Mouse (Mus musculus): ENCODE measurements around the gene Hoxb7.

Hoxb7 gene

DNA sequence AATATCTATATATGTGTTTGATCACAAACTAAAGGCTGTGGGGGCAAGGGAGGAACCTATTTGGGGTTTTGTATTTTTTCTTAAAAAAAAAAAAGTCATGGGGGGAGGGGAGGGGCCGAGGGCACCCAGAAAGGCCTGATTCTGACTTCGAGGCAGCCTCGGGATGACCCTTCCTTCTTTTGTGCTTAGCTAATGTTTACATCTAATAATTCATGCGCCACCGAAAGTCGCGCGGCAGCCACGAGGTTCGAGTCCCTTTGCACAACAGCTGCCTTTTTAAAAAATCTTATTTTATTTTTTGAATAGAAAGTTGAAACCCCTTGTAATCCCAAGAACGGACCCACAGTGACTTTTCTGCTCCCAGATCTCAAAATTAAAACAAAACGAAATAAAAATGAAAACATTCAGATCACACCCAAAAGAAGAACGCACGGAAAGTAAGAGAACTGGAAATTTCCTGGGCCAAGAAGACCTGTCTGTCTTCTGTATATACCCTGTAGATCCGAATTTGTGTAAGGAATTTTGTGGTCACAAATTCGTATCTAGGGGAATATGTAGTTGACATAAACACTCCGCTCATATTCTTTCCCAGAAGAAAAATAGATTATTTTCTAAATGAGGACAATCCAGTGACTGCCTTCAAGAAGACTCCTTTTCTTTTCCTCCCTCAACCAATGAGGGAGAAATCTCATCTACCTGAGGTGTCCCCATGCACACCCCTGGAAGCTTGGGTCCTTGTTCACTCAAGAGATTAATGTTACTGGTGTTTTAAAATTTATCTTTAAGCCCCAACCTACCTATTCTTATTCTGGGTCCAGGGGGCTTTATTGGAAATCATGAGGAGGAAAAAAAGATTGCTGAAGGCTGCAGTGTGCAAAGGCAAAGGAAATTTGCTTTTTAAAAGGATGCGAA is 30.5 kb downstream of the Hoxb7 start:
- DNase-seq (ENCODE audit: low spot score): no peak

DNA sequence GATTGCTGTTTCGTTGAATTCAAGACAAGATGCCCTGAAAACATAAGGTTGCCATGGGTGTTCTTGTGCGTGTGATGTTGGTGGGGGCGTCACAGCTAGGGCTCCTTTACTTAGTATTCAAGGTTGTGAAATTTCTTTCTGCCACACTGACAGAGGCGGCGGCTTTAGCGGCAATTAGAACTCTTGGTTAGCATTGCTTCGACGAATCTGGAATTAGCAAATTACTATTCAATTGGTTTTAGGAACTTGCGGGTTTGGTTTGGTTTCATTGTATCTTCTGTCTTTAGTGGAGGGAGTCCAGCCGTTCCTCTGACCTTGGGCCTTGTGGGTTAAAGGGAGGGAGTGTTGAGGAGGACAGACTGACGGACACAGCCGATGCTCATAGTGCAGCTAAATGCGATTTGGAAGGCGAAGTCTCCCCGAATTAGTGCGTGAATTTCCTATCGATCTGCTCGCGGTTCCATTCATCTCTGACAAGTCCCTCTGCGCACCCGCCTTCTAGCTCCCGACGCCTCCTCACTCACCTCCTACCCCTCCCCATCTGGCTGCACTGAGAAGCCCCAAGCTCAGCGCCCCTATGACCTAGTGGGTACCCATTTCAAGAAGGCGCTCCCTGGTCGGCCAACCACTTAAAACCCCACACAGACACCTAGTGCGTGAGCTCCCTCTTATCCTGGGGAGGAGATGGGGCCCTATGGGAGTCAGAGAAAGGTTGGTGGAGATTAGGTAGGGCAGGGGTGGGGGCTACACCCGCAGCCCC is 31.4 kb downstream of the Hoxb7 start, which contains the start of gene Hoxb4:
Hoxb4 (plus strand) TSS at position 660 of the 760 bp plus-strand sequence.
- no peak for DNase-seq (ENCODE audit: low spot score)

GRCm38 (mm10) chr11:96318368-96319070 is 32.1 kb downstream of the Hoxb7 start:
- peak; percentile 84 for DNase-seq (ENCODE audit: low spot score)

- peak; percentile 74 for DNase-seq (ENCODE audit: low spot score)
These were observed 32.9 kb downstream of the Hoxb7 start for GRCm38 (mm10) chr11:96319071-96319902.

GRCm38 (mm10) chr11:96319910-96320309 is 33.5 kb downstream of the Hoxb7 start:
- DNase-seq (ENCODE audit: low spot score): no peak

- no peak for DNase-seq (ENCODE audit: low spot score)
These were observed 34.3 kb downstream of the Hoxb7 start for GRCm38 (mm10) chr11:96320688-96321087.

DNA sequence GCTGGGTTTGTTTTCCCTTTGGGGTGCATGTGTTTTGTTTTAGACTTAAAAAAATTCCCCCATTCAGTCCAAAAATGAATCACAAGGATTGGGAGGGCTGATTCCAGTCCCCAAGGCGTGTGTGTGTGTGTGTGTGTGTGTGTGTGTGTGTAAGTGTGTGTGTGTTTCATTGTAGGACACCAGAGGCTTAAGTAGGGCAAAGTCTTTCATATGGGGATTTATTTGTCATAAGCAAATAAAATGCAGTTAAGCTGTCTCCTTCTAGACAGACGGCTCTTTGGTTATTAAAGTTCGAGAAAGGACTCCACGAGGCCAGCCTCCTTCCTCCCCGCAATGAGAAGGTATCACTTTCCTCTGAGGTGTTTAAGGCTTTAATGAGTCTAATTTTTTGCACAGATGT is 35.4 kb downstream of the Hoxb7 start:
- DNase-seq (ENCODE audit: low spot score): no peak

DNA sequence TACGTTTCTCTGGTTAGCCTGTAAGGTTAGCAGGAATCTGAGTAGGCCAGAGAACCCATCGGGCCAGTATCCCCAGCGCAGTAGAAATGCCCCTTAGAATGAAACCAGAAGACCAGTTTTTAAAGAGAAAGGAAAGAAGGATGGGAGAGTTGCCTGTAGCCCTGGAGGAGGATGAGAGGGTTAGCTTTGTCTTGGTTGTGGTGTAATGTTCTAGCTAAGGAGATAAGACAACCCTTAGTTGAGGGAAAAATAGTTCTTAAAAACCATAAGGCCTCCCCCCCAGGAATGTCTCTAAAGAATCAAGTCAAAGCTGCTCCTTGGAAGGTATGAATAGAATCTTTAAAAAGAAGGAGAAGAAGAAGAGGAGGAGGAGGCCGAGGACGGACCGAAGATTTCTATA is 36.3 kb downstream of the Hoxb7 start:
- DNase-seq (ENCODE audit: low spot score): no peak

DNA sequence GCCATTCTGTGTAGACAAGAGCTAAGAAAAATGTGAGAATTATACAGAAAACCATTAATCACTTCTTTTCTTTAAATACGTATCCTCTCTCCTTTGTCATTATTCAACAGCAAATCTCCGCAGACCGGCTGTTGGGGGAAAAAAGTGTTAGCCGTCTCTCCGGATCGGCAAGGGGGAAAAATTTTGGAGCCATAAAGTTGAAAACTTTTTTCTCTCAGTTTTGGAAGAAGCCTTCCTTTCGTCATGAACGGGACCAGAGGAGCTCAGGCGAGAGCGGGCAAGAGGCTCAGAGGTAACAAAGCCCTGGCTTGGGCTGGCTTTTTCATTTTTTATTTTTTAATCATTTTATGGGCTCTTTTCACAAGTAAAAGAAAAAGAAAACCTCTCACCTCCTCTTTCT is 36.7 kb downstream of the Hoxb7 start, which contains the start of gene Hoxb3:
Hoxb3 (plus strand) TSS at position 173 of the 400 bp plus-strand sequence.
- DNase-seq (ENCODE audit: low spot score): no peak

DNA sequence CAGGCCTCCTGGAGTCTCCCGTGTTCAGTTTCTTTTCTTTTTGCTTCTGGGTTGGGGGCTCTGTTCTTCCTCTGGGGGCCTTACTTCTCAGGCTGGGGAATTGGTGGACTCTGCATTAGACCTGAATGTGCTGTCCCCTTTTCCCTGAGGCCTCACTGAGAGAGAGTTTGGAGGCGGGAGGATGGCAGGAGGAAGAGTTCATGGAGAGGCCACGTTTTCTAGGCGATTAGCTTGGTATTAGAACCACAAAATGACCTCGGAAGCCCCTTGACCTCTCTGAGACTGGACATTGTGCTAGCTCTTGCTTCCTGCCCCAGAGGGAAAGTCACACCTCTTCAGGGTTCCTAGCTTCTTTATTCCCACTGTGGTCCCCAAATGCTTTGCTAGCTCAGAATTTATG is 37.7 kb downstream of the Hoxb7 start:
- no peak for DNase-seq (ENCODE audit: low spot score)

- no peak for DNase-seq (ENCODE audit: low spot score)
These were observed 38.5 kb downstream of the Hoxb7 start for GRCm38 (mm10) chr11:96324965-96325364.

DNA sequence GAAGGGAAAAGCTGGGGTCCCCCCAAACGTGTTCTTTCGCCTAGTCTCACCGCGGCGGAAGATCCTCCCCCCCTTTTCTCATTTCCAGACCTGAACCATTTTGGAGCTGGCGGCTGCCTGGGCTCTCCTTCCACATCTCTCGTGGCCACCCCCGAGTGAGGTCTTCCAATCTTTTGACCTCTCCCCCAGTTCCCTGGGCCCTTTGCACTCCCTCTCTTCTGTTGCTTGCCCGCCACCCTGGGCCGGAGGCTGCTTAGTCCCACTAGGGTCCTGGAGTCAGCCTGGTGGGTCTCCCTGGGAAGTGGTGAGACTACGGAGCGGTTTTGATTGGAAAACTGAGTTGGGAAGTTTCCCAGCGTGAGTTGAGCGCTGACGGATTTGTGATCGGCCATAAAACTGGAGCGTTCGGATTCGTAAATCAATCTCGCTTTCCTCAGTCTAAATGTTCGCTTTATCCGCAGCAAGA is 39.4 kb downstream of the Hoxb7 start:
- DNase-seq (ENCODE audit: low spot score): no peak

GRCm38 (mm10) chr11:96326705-96327104 is 40.3 kb downstream of the Hoxb7 start:
- DNase-seq (ENCODE audit: low spot score): no peak

GRCm38 (mm10) chr11:96327122-96327521 is 40.7 kb downstream of the Hoxb7 start:
- DNase-seq (ENCODE audit: low spot score): no peak

DNA sequence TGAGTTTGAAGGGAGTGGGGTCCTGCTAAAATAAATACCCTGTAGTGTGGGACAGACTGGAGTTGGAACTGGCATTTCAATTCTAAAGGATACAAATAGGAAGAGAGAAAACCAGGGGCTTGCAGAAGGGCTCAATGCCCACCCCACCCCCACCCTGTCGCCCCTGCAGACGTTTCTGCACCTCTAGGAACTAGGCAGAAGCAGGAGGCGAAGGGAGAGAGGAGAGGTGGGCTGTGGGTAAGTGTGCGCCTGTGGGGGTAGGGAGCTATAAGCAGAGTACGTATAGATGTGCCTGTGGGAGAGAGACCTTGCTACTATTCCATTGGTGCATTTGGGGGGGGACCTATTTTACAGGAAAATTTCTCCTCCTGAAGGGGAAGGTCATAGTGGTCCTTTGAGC is 41.3 kb downstream of the Hoxb7 start:
- DNase-seq (ENCODE audit: low spot score): no peak

DNA sequence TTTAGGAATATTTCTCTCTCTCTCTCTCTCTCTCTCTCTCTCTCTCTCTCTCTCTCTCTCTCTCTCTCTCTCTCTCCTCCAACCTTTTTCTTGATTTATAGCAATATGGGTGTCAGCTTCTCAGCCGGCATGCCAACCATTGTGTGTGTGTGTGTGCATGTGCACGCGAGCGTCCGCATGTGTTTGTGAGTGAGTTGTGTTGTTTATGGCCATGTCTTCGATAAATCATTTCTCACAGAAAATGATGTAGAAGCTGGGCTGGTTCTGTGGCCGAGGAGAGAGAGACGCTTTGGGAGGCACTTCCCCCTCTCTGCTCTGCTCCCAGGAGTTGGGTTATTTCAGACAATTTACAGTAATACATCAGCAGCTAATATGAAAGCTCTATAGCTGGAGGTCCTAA is 42.2 kb downstream of the Hoxb7 start:
- no peak for DNase-seq (ENCODE audit: low spot score)

GRCm38 (mm10) chr11:96332105-96332504 is 45.7 kb downstream of the Hoxb7 start:
- DNase-seq (ENCODE audit: low spot score): no peak

GRCm38 (mm10) chr11:96332618-96333032 is 46.2 kb downstream of the Hoxb7 start:
- no peak for DNase-seq (ENCODE audit: low spot score)

- DNase-seq (ENCODE audit: low spot score): no peak
These were observed 47.0 kb downstream of the Hoxb7 start for GRCm38 (mm10) chr11:96333241-96334001.

DNA sequence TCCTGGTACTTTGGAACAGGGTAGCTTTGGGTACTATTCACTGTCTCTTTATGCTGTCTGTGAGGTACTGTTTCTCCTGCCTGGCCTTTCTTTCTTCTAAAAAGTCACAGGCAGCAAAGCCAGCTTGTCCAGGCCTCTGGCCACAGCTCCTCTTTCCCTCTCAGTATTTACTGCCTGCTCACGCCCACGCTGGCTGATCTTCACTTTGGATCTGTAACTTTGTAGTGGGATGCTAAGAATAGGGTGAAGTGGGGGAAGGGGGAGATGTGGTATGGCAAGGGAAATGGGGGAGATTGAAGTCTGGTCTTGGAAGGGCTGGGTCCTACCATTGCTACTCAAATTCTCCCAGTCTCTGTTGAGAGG is 47.6 kb downstream of the Hoxb7 start:
- DNase-seq (ENCODE audit: low spot score): no peak

GRCm38 (mm10) chr11:96334998-96335397 is 48.6 kb downstream of the Hoxb7 start:
- no peak for DNase-seq (ENCODE audit: low spot score)

Data from yolk sac, embryonic 10.5 days (tissue).